ENCODE assay signal across 26 mouse cellular contexts in the genomic region with DNA sequence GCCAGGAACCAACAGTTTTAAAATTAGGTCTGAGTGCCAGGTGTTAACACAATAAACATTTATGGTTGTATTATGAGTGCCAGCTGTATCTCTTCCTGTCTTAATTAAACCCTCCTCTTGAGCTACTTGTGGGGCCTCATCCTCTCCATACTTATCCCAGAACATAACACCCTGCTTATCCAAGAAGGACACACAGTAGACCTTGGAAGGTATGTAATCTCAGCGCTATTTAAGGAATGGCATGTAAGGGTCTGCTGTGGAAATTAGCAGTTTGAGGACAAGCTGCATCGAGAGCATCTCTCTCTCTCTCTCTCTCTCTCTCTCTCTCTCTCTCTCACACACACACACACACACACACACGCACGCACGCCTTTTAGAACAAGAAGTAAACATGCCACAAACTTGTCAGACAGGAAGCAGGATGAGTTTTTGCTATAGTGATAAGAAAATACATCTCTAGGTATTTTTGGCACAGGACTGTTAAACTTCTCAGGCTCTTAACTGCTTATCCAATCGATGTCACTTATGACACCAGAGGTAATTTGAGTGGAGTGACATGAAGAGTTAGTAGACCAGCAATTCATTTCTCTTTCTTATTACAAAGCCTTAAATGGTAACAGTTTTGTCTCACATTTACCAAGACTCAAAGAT.
DNase-seq lines count a peak whose midpoint lies in the region; ATAC-seq and TF ChIP-seq lines count a peak whose summit lies in the region.
"Had no signal": no experiment of that assay in that cellular context is flagged by ENCODE, and none has a peak within 500 bp of the region (broad histone marks: within the 10 kb centered on the region; RNA-seq: fewer than 3 reads in every experiment).

No protein-coding gene starts in this region.

- intact Hi-C loops in heart, adult 2 months (cut with DNase I): loop anchor here (10.0 kb wide), 1 partner anchor 299 kb away; no protein-coding TSS in a partner anchor
- intact Hi-C loops in heart, postnatal 14 days (cut with DNase I): no loop called here

- no peaks in the 10 kb centered on the region for H3K27me3 ChIP-seq in heart, adult 2 months (ENCODE audit: control insufficient read depth, insufficient read depth, low read length)
- no peaks in the 10 kb centered on the region for H3K27me3 ChIP-seq in heart, embryonic 12.5 days (replicated peaks)
- no peaks in the 10 kb centered on the region for H3K27me3 ChIP-seq in heart, embryonic 15.5 days
- H3K27me3 ChIP-seq in heart, postnatal 0 days (ENCODE audit: control insufficient read depth, insufficient read depth, low read length): no peaks in the 10 kb centered on the region
- H3K27me3 ChIP-seq: CH12.LX; embryonic facial prominence, embryonic 12.5 days; embryonic facial prominence, embryonic 15.5 days; hindbrain, embryonic 12.5 days; hindbrain, embryonic 15.5 days had no signal

- H3K9me3 ChIP-seq in heart, embryonic 12.5 days (replicated peaks): no peaks in the 10 kb centered on the region
- no peaks in the 10 kb centered on the region for H3K9me3 ChIP-seq in heart, embryonic 15.5 days (replicated peaks)
- no peaks in the 10 kb centered on the region for H3K9me3 ChIP-seq in heart, postnatal 0 days (replicated peaks; ENCODE audit: control insufficient read depth, low read length)
- H3K9me3 ChIP-seq: embryonic facial prominence, embryonic 12.5 days; embryonic facial prominence, embryonic 15.5 days; hindbrain, embryonic 12.5 days; hindbrain, embryonic 15.5 days had no signal

- DNase-seq in heart, adult 2 months: no peak
- DNase-seq in heart, postnatal 14 days: no peak
- no peak for DNase-seq in heart, adult 8-10 months (ENCODE audit: low spot score)
- DNase-seq in heart, adult 11 months: no peak
- DNase-seq in heart, postnatal 0 days (ENCODE audit: low spot score): peak; percentile 75
- DNase-seq: adrenal gland, adult 2 months; adrenal gland, postnatal 14 days; B cell, adult 2 months; cerebellum, adult 11 months; cerebellum, adult 2 months; cerebellum, adult 9-11 months; cerebellum, postnatal 25 days; forebrain, postnatal 0 days; gastrocnemius, postnatal 25 days; kidney, adult 2 months had no signal

- H3K4me2 ChIP-seq in heart, embryonic 12.5 days: peak overlapping the region; percentile 24; the same call in 1 of the 2 replicates
- H3K4me2 ChIP-seq in heart, embryonic 15.5 days: peak overlapping the region; percentile 19; the same call in 1 of the 2 replicates
- no peak overlapping the region for H3K4me2 ChIP-seq in heart, postnatal 0 days (ENCODE audit: low read depth, low read length)
- H3K4me2 ChIP-seq: embryonic facial prominence, embryonic 12.5 days; embryonic facial prominence, embryonic 15.5 days; hindbrain, embryonic 12.5 days; hindbrain, embryonic 15.5 days had no signal

- TF ChIP-seq EP300 in heart, adult 2 months (IDR thresholded peaks at IDR 0.05; ENCODE audit: insufficient read depth, low read depth, low read length): no peak
- no peak; the same call in 1 of the 2 replicates for TF ChIP-seq EP300 in heart, postnatal 0 days (IDR thresholded peaks at IDR 0.05; ENCODE audit: low read depth)

- 44% methylated on average over 6 of the region's 6 CpGs for WGBS in heart, adult 2 months
- WGBS in heart, embryonic 12.5 days: 25% methylated on average over 6 of the region's 6 CpGs
- 30% methylated on average over 6 of the region's 6 CpGs for WGBS in heart, embryonic 15.5 days
- 21% methylated on average over 6 of the region's 6 CpGs for WGBS in heart, postnatal 0 days

- H3K4me3 ChIP-seq in heart, adult 2 months: no peak overlapping the region
- H3K4me3 ChIP-seq in heart, embryonic 12.5 days: no peak overlapping the region
- no peak overlapping the region for H3K4me3 ChIP-seq in heart, embryonic 15.5 days
- no peak overlapping the region for H3K4me3 ChIP-seq in heart, postnatal 0 days (ENCODE audit: low read depth, low read length)
- H3K4me3 ChIP-seq: embryonic facial prominence, embryonic 12.5 days; embryonic facial prominence, embryonic 15.5 days; hindbrain, embryonic 12.5 days; hindbrain, embryonic 15.5 days had no signal

- H3K4me1 ChIP-seq in heart, adult 2 months (ENCODE audit: control insufficient read depth, insufficient read depth, low read length): no peaks in the 10 kb centered on the region
- peaks cover 16% of the 10 kb centered on the region for H3K4me1 ChIP-seq in heart, embryonic 12.5 days (replicated peaks)
- peaks cover 7% of the 10 kb centered on the region for H3K4me1 ChIP-seq in heart, embryonic 15.5 days (replicated peaks)
- peaks cover 4% of the 10 kb centered on the region; the same call in 1 of the 2 replicates for H3K4me1 ChIP-seq in heart, postnatal 0 days (ENCODE audit: control insufficient read depth, insufficient read depth)
- H3K4me1 ChIP-seq: embryonic facial prominence, embryonic 12.5 days; embryonic facial prominence, embryonic 15.5 days; hindbrain, embryonic 12.5 days; hindbrain, embryonic 15.5 days had no signal

- no peaks in the 10 kb centered on the region for H3K79me2 ChIP-seq in heart, adult 2 months (replicated peaks; ENCODE audit: control insufficient read depth, insufficient read depth, low read length)

- no peak overlapping the region for H3K9ac ChIP-seq in heart, adult 2 months (ENCODE audit: low read depth, low read length)
- H3K9ac ChIP-seq in heart, embryonic 12.5 days: no peak overlapping the region
- H3K9ac ChIP-seq in heart, embryonic 15.5 days: no peak overlapping the region
- H3K9ac ChIP-seq in heart, postnatal 0 days (replicated peaks; ENCODE audit: low read depth, low read length): no peak overlapping the region
- H3K9ac ChIP-seq: embryonic facial prominence, embryonic 12.5 days; embryonic facial prominence, embryonic 15.5 days; forebrain, postnatal 0 days; hindbrain, embryonic 12.5 days; hindbrain, embryonic 15.5 days had no signal

- no peak for TF ChIP-seq POLR2A in heart, adult 2 months (IDR thresholded peaks at IDR 0.05; ENCODE audit: insufficient read depth, low read depth, low read length)

- no peaks in the 10 kb centered on the region for H3K36me3 ChIP-seq in heart, adult 2 months (ENCODE audit: control insufficient read depth, insufficient read depth, low read length)
- H3K36me3 ChIP-seq in heart, embryonic 12.5 days: no peaks in the 10 kb centered on the region
- no peaks in the 10 kb centered on the region for H3K36me3 ChIP-seq in heart, embryonic 15.5 days
- no peaks in the 10 kb centered on the region for H3K36me3 ChIP-seq in heart, postnatal 0 days (replicated peaks; ENCODE audit: control insufficient read depth, insufficient read depth, low read length)
- H3K36me3 ChIP-seq: embryonic facial prominence, embryonic 12.5 days; embryonic facial prominence, embryonic 15.5 days; G1E; hindbrain, embryonic 12.5 days; hindbrain, embryonic 15.5 days had no signal

- H3K27ac ChIP-seq in heart, adult 2 months: peak overlapping the region; percentile 18; the same call in 1 of the 2 replicates
- H3K27ac ChIP-seq in heart, embryonic 12.5 days (ENCODE audit: poor library complexity, severe bottlenecking): peak overlapping the region; percentile 47; the same call in 1 of the 2 replicates
- H3K27ac ChIP-seq in heart, embryonic 15.5 days: peak overlapping the region; percentile 81
- peak overlapping the region; percentile 75 for H3K27ac ChIP-seq in heart, postnatal 0 days (ENCODE audit: low read depth)
- H3K27ac ChIP-seq: embryonic facial prominence, embryonic 12.5 days; embryonic facial prominence, embryonic 15.5 days; hindbrain, embryonic 12.5 days; hindbrain, embryonic 15.5 days had no signal

- peak; percentile 67; the same call in 1 of the 2 replicates for ATAC-seq in heart, embryonic 12.5 days (ENCODE audit: insufficient number of reproducible peaks, low FRiP score)
- peak; percentile 92 for ATAC-seq in heart, embryonic 15.5 days (replicated peaks; ENCODE audit: insufficient number of reproducible peaks, insufficient read depth, low FRiP score, low read depth)
- ATAC-seq in heart, postnatal 0 days (ENCODE audit: insufficient read depth, low read depth): peak; percentile 89
- ATAC-seq in megakaryocyte-erythroid progenitor cell, adult 5-6 weeks (replicated peaks; ENCODE audit: low FRiP score, low TSS enrichment, poor library complexity, severe bottlenecking): no peak
- ATAC-seq: forebrain, embryonic 14.5 days; forebrain, postnatal 0 days; intestine, postnatal 0 days had no signal

- no peak for TF ChIP-seq CTCF in heart, adult 2 months (IDR thresholded peaks at IDR 0.05)
- TF ChIP-seq CTCF in heart, postnatal 0 days (IDR thresholded peaks at IDR 0.05; ENCODE audit: low read depth): no peak

Comparison
In these comparisons a context has a peak if more than half of its experiments do, and no peak if none do; other contexts are left out.
1. H3K27ac ChIP-seq: peak in every context shown above with its lines; median percentile 81 in heart, embryonic 15.5 days; 75 in heart, postnatal 0 days; 47 in heart, embryonic 12.5 days; 18 in heart, adult 2 months.